Mouse (Mus musculus) E14TG2a.4 (cell line): ENCODE results near the gene Myh9.
A peak's percentile ranks its signal among the peaks of the same experiment; 100 is the strongest.

Experiments used
- H3K27me3 ChIP-seq: 2 replicates; pipeline ENCODE4 v1.6.1; 2014; ENCODE audit warnings: low read length, control low read depth; ENCODE audit not compliant: insufficient read depth
- H3K36me3 ChIP-seq: 2 replicates; pipeline ENCODE4 v1.6.1; 2014; ENCODE audit warnings: low read length, control low read depth; ENCODE audit not compliant: insufficient read depth
- H3K4me1 ChIP-seq: replicated peaks from 2 replicates; pipeline ENCODE4 v1.6.1; 2014; ENCODE audit warnings: low read depth, low read length, control low read depth
- H3K4me3 ChIP-seq: replicated peaks from 2 replicates; pipeline ENCODE4 v1.5.1; 2014; ENCODE audit warnings: mild to moderate bottlenecking, low read length
- H3K9me3 ChIP-seq: 2 replicates; pipeline ENCODE4 v1.6.1; 2014; ENCODE audit warnings: low read length, control low read depth
- CTCF ChIP-seq: conservative IDR thresholded peaks from 2 replicates; pipeline ENCODE4 v1.5.1; 2014; ENCODE audit warnings: low read length
- NANOG ChIP-seq: IDR thresholded peaks from 2 replicates; pipeline ENCODE4 v1.6.1; 2014; ENCODE audit warnings: borderline replicate concordance, low read length, mixed read lengths
- POU5F1 ChIP-seq: IDR thresholded peaks from 2 replicates; pipeline ENCODE4 v1.6.1; 2014; ENCODE audit warnings: low read length, borderline replicate concordance

The Myh9 gene

DNA sequence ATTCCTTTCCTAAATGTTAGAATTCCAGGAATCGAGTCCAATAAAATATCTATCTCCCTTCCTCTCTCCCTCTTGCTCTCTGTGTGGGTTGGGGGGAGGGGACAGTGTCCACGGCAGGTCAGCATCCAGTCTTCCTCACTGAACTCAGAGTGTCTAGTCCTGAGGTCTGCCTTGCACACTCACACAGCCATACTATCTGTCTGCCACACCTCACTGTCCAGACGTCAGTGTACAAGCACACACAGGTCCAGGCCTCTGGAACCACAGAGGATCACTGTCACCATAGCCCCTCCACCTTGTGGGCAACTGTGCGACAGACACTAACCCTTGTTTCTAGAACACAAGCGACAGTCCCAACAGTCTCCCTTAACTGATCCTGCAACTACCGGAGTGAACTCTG, 18.8 kb downstream of the Myh9 start:
- H3K27me3 ChIP-seq, result no peaks in the 10 kb centered on the region
- no peak overlapping the region for H3K4me3 ChIP-seq
- H3K9me3 ChIP-seq, result no peaks in the 10 kb centered on the region
- no peak for TF ChIP-seq NANOG
- no peak for TF ChIP-seq CTCF
- TF ChIP-seq POU5F1, result no peak
- peaks cover 67% of the 10 kb centered on the region for H3K36me3 ChIP-seq
- H3K4me1 ChIP-seq, result peaks cover 99% of the 10 kb centered on the region

DNA sequence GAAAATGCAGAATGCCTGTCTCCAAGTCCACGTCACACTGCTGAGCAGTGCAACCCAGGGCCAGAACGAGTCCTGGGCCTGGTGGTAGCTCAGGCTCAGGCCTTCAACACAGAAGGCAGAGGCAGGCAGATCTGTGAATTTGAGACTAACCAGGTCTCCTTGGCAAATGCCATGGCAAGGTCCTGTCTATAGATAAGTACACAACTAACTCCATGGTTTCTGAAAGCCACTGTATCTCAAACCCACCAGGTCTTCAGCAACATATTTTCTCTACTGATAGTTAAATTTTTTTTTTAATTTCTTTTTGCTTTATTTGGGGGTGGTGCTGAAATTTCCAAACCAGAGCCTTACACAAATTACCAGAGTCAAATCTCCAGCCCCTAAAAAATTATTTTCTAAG, 19.3 kb downstream of the Myh9 start:
- Histone ChIP-seq H3K4me1 (peaks cover 99% of the 10 kb centered on the region), H3K36me3 (peaks cover 72% of the 10 kb centered on the region), H3K9me3 (no peaks in the 10 kb centered on the region), H3K27me3 (no peaks in the 10 kb centered on the region), H3K4me3 (peak overlapping the region; percentile 50; the same call in 1 of the 2 replicates)
- TF ChIP-seq CTCF (no peak), NANOG (no peak), POU5F1 (no peak)

DNA sequence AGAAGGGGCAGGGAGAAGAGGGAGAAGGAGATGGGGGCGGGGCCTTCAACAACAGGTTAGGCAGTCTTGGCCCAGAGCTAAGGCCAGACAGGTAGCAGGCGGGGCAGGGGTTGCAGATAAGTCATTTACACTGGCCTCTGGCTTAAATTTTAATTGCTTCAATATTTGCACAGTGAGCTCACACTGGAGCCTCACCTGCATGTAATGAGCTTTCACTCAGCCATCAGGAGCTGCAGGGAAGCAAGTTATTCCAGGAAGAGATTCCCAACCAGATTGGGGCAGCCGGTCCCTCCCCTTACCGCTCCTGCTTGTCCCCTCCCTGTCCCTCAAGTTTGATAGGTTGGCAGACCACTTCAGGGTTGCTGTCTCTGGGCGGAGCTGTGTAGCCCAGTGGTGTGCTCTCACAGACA, 19.9 kb downstream of the Myh9 start:
- no peaks in the 10 kb centered on the region for H3K27me3 ChIP-seq
- peaks cover 99% of the 10 kb centered on the region for H3K4me1 ChIP-seq
- H3K4me3 ChIP-seq, result peak overlapping the region; percentile 50; the same call in 1 of the 2 replicates
- H3K36me3 ChIP-seq, result peaks cover 72% of the 10 kb centered on the region
- H3K9me3 ChIP-seq, result no peaks in the 10 kb centered on the region
- TF ChIP-seq POU5F1, result no peak
- TF ChIP-seq NANOG, result no peak
- no peak for TF ChIP-seq CTCF

DNA sequence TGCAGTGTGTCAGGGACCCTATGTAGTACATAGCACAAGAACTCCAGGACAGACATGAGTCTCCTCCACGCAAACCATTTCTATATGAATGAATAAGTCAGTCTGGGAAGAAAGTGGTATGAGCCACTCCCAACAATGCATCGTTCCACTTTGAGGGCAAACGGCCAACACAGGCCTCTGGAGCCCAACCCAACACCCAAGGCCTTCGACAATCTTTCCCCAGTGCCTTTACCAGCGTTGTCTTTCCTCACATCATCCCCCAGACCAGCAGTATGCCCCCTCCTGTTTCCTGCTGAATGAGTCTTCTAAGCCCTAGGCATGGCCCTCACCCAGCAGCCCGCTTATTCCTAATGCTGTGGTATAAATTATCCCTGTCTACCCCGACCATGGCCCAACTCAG, 20.6 kb downstream of the Myh9 start:
- H3K27me3 ChIP-seq, result no peaks in the 10 kb centered on the region
- H3K9me3 ChIP-seq, result no peaks in the 10 kb centered on the region
- H3K4me1 ChIP-seq, result peaks cover 100% of the 10 kb centered on the region
- H3K36me3 ChIP-seq, result peaks cover 69% of the 10 kb centered on the region
- no peak for TF ChIP-seq CTCF
- TF ChIP-seq POU5F1, result no peak
- no peak for TF ChIP-seq NANOG
- H3K4me3 ChIP-seq, result no peak overlapping the region

DNA sequence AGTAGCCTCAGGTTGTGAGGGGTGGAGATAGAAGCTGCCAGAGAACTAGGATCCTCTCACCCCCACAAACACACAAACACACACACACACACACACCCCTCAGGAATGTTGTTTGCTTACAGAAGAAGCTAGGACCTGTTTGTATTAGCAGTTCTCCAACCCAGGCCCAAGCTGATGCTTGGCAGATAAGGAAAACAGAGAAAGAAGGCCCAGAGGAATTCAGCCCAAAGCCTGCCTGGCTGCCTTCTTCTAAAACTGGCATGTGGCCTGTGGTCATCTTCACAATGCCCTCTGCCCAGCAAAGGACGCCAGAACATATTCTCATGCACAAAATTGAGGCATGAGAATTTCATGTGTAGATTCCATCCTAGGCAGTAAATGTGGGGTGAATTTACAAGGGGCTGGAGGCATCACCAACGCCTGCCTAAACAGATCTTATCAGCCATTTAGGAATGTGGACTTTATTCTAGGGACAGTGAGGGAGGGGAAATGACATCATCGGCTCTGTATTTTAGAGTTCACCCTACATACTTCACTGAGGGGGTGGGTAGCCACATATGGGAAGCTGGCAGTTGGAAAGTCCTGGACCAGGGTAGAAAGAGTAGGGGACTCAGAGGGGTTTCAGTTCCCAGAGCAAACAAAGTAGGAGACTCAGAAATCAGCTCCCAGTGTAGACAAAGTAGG, 21.4 kb downstream of the Myh9 start:
- Histone ChIP-seq H3K9me3 (no peaks in the 10 kb centered on the region), H3K4me3 (0 out of 2 replicates have a peak overlapping the region, but pooled peaks have one; percentile 2), H3K4me1 (peaks cover 100% of the 10 kb centered on the region), H3K27me3 (no peaks in the 10 kb centered on the region), H3K36me3 (peaks cover 66% of the 10 kb centered on the region)
- no peak for TF ChIP-seq CTCF
- TF ChIP-seq NANOG, result no peak
- TF ChIP-seq POU5F1, result no peak

DNA sequence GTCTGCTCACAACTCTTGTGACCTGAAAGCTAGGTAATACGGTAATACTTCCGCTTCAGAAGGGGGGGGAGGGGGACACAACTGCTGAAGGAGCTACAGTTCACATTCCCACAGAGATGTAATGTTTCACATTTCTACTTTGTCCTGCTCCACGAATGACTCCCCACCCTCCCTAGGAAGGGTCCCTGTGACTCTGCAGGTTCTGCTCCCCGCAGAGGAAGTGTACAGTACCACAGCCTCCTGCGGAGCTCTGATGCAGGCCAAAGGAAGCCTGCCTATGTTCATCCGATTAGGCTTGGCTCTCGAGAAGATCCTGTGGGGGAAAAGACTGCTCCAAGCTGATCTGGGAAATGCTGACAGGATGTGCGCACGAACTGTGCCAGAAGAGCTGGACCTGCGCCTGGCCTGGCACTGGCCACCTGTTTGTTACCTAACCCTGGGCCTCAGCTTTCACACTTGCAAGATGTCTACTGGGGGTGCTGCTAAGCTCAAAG, 22.0 kb downstream of the Myh9 start:
- 0 out of 2 replicates have a peak overlapping the region, but pooled peaks have one; percentile 2 for H3K4me3 ChIP-seq
- peaks cover 61% of the 10 kb centered on the region for H3K36me3 ChIP-seq
- peaks cover 100% of the 10 kb centered on the region for H3K4me1 ChIP-seq
- no peaks in the 10 kb centered on the region for H3K27me3 ChIP-seq
- TF ChIP-seq POU5F1, result no peak
- no peak for TF ChIP-seq CTCF
- no peak for TF ChIP-seq NANOG
- no peaks in the 10 kb centered on the region for H3K9me3 ChIP-seq

DNA sequence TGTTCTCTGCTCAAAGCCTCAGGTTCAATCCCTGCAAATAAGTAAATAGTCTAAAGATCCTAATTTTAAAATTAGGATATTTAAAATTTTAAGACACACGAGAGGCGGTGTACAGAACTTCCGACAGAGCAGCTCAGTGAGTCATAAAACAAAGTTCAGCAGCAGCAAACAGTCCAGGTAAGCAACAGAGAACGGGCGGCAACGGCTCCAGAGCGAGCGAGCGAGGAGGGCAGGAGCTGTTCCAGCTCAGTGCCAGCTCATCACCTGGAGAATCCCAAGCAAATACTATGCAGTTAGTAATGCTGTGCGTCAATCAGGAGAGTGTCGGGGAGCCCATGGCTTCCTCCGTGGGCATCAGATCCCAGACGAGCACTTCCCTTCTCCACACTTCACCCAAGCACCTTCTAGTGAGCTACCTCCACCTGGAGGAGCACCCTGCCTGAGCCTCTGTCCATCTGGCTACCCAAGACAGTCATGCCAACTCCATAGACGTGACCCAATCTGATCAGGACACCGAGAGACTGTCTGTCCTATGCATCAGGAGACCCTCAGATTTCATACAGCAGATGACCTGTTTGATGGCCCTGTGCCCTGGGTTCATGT, 23.3 kb downstream of the Myh9 start:
- no peak for TF ChIP-seq POU5F1
- no peak for TF ChIP-seq NANOG
- no peak for TF ChIP-seq CTCF
- H3K4me3 ChIP-seq, result no peak overlapping the region
- no peaks in the 10 kb centered on the region for H3K27me3 ChIP-seq
- peaks cover 56% of the 10 kb centered on the region for H3K36me3 ChIP-seq
- no peaks in the 10 kb centered on the region for H3K9me3 ChIP-seq
- H3K4me1 ChIP-seq, result peaks cover 100% of the 10 kb centered on the region

DNA sequence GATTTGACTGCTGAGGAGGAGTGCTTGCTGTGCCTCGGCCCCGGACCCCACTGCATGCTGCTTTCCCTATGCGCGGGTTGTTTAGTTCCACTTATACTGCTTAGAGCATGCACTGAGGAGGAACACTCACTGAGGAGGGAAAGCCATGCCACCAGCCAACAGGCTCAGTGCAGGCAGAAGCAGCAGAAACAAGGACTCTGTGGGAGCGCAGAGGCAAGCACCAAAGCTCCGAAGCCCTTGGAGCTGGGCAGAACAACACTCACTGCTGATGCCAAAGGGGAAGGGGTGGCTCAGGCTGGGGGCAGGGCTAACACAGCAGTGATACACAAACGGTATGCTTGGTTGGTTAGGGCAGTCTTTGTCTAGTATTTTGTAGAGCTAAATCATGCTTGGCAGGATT, 24.6 kb downstream of the Myh9 start:
- 0 out of 2 replicates have a peak overlapping the region, but pooled peaks have one; percentile 10 for H3K4me3 ChIP-seq

DNA sequence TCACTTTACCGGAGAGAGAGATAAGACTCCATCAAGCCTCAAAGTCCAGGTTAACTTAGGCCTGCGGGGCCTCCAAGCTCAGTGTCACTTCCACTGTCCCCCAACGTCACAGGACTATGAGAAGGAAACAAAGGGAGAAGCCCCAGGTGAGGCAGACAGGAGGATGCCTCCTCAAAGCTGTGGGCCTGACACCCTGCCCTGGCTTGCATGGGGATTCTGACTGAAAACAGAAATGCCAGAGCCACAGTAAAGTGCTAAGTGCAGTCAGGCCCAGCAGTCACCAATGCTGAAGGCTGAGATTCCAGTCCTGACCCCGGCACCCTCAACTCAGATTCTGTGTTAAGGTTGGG, 25.4 kb downstream of the Myh9 start:
- Histone ChIP-seq H3K36me3 (peaks cover 61% of the 10 kb centered on the region), H3K4me1 (peaks cover 99% of the 10 kb centered on the region), H3K9me3 (no peaks in the 10 kb centered on the region), H3K27me3 (no peaks in the 10 kb centered on the region), H3K4me3 (peak overlapping the region; percentile 68)
- TF ChIP-seq POU5F1 (no peak), NANOG (no peak), CTCF (no peak)

More for the DNA sequence above, 24.6 kb downstream of the Myh9 start:
- H3K27me3 ChIP-seq, result no peaks in the 10 kb centered on the region
- H3K4me1 ChIP-seq, result peaks cover 100% of the 10 kb centered on the region
- TF ChIP-seq CTCF (no peak), POU5F1 (no peak), NANOG (no peak)
- H3K36me3 ChIP-seq, result peaks cover 58% of the 10 kb centered on the region
- no peaks in the 10 kb centered on the region for H3K9me3 ChIP-seq
